Mouse (Mus musculus) left cerebral cortex, postnatal 14 days (tissue): ENCODE data around the gene A830031A19Rik. TPM values are rescaled to one million over a fixed set of nuclear protein-coding genes. Genes with fewer than 3 reads are reported as not detected.
A peak's percentile ranks its signal among the peaks of the same experiment; 100 is the strongest.

Experiments
- DNase-seq, 2 experiments: peaks; one replicate each; pipeline ENCODE4 v3.0.0; 2021 to 2022; ENCODE audit warnings: low spot score in 2 of 2, mixed read lengths in 1 of 2
- intact Hi-C: fragments of 180-260 bp; cut with DNase I; formaldehyde crosslinking; loops from one replicate; pipeline ENCODE4 v1.15.1; 2025
- total RNA-seq, 2 experiments: library from RNA; stranded (reverse); gene quantifications; 2 replicates each; pipeline ENCODE4 v1.2.3; 2021

A830031A19Rik gene
- total RNA-seq, 2 experiments from 2014 or later, result 0.66 to 1.1 TPM

- intact Hi-C loops, result no loop called here
Observed at GRCm38 (mm10) chr11:24098069-24098468, 23.2 kb upstream of the A830031A19Rik start.

GRCm38 (mm10) chr11:24097026-24097425, 22.2 kb upstream of the A830031A19Rik start:
- no peak for DNase-seq
- intact Hi-C loops, result no loop called here

More at GRCm38 (mm10) chr11:24098069-24098468, 23.2 kb upstream of the A830031A19Rik start:
- DNase-seq, result no peak

- DNase-seq, result no peak
- intact Hi-C loops, result no loop called here
Observed at GRCm38 (mm10) chr11:24096483-24096882, 21.6 kb upstream of the A830031A19Rik start.

- no peak for DNase-seq
- intact Hi-C loops, result no loop called here
Observed at GRCm38 (mm10) chr11:24095656-24096353, 21.0 kb upstream of the A830031A19Rik start.

GRCm38 (mm10) chr11:24095236-24095635, 20.4 kb upstream of the A830031A19Rik start:
- intact Hi-C loops, result no loop called here
- DNase-seq, result no peak

- DNase-seq, result no peak
Observed at GRCm38 (mm10) chr11:24094086-24094487, 19.2 kb upstream of the A830031A19Rik start.

GRCm38 (mm10) chr11:24092618-24093017, 17.8 kb upstream of the A830031A19Rik start:
- intact Hi-C loops, result no loop called here
- no peak for DNase-seq

More at GRCm38 (mm10) chr11:24094086-24094487, 19.2 kb upstream of the A830031A19Rik start:
- intact Hi-C loops, result no loop called here

- no peak for DNase-seq
- intact Hi-C loops, result no loop called here
Observed at GRCm38 (mm10) chr11:24091393-24092080, 16.7 kb upstream of the A830031A19Rik start.

- no peak for DNase-seq
- intact Hi-C loops, result no loop called here
Observed at GRCm38 (mm10) chr11:24090443-24090842, 15.6 kb upstream of the A830031A19Rik start.

- intact Hi-C loops, result loop anchor here (10.0 kb wide), 2 partner anchors 1218 to 1768 kb away; no protein-coding TSS in a partner anchor
- no peak for DNase-seq
Observed at GRCm38 (mm10) chr11:24087069-24087468, 12.2 kb upstream of the A830031A19Rik start.

GRCm38 (mm10) chr11:24085986-24086385, 11.1 kb upstream of the A830031A19Rik start:
- no peak for DNase-seq
- intact Hi-C loops, result loop anchor here (10.0 kb wide), 2 partner anchors 1219 to 1769 kb away; no protein-coding TSS in a partner anchor

- intact Hi-C loops, result loop anchor here (5.0 to 10.0 kb wide), 3 partner anchors 83 to 1770 kb away; no protein-coding TSS in a partner anchor
- no peak for DNase-seq
Observed at GRCm38 (mm10) chr11:24084590-24084989, 9.7 kb upstream of the A830031A19Rik start.

GRCm38 (mm10) chr11:24084077-24084476, 9.2 kb upstream of the A830031A19Rik start:
- intact Hi-C loops, result loop anchor here (5.0 to 10.0 kb wide), 3 partner anchors 83 to 1771 kb away; no protein-coding TSS in a partner anchor
- DNase-seq, result no peak

GRCm38 (mm10) chr11:24083423-24083822, 8.6 kb upstream of the A830031A19Rik start:
- no peak for DNase-seq
- intact Hi-C loops, result loop anchor here (5.0 to 10.0 kb wide), 3 partner anchors 84 to 1771 kb away; no protein-coding TSS in a partner anchor

GRCm38 (mm10) chr11:24083076-24083405, 8.2 kb upstream of the A830031A19Rik start:
- no peak for DNase-seq
- intact Hi-C loops, result loop anchor here (5.0 to 10.0 kb wide), 3 partner anchors 84 to 1772 kb away; no protein-coding TSS in a partner anchor

- DNase-seq, result no peak
- intact Hi-C loops, result loop anchor here (5.0 to 10.0 kb wide), 3 partner anchors 85 to 1772 kb away; no protein-coding TSS in a partner anchor
Observed at GRCm38 (mm10) chr11:24082385-24083075, 7.7 kb upstream of the A830031A19Rik start.

GRCm38 (mm10) chr11:24081687-24082384, 7.0 kb upstream of the A830031A19Rik start:
- intact Hi-C loops, result loop anchor here (5.0 to 10.0 kb wide), 3 partner anchors 85 to 1773 kb away; no protein-coding TSS in a partner anchor

GRCm38 (mm10) chr11:24081016-24081686, 6.3 kb upstream of the A830031A19Rik start:
- peak in 1 of 2 experiments; percentile 73 for DNase-seq
- intact Hi-C loops, result loop anchor here (5.0 to 10.0 kb wide), 3 partner anchors 86 to 1774 kb away; no protein-coding TSS in a partner anchor

More at GRCm38 (mm10) chr11:24081687-24082384, 7.0 kb upstream of the A830031A19Rik start:
- no peak for DNase-seq
